Mouse (Mus musculus): Measurements from ENCODE around the gene Smyd3.

- TF ChIP-seq POLR2A (IDR thresholded peaks at IDR 0.05; ENCODE audit: insufficient read depth, low read length) (no peak), CTCF (IDR thresholded peaks at IDR 0.05; ENCODE audit: low read depth, low read length) (no peak), EP300 (IDR thresholded peaks at IDR 0.05; ENCODE audit: insufficient read depth, low read depth, low read length) (no peak)
Measured at GRCm38 (mm10) chr1:179254531-179254930, 263.3 kb downstream of the Smyd3 start.
